Mouse (Mus musculus): ENCODE measurements around the gene Ifnz.
"Not testable (repeated sequence)": the region's sequence is repeated elsewhere in the genome, so short reads cannot be mapped to it uniquely, and the experiment has no call there.

The Ifnz gene

GRCm38 (mm10) chr4:88781831-88782230 is at the start of gene Ifnz:
Ifnz (plus strand) TSS chr4:88782131.
- DNase-seq (ENCODE audit: low spot score in 2 of 2), result not testable (repeated sequence)

GRCm38 (mm10) chr4:88738480-88738879 is 43.5 kb upstream of the Ifnz start:
- DNase-seq (ENCODE audit: low spot score in 2 of 2), result peak; percentile 36 to 37

GRCm38 (mm10) chr4:88739036-88739435 is 42.9 kb upstream of the Ifnz start:
- DNase-seq (ENCODE audit: low spot score in 2 of 2), result no peak

GRCm38 (mm10) chr4:88741426-88741825 is 40.5 kb upstream of the Ifnz start:
- DNase-seq (ENCODE audit: low spot score in 2 of 2), result no peak

- DNase-seq (ENCODE audit: low spot score in 2 of 2), result no peak
Measured at GRCm38 (mm10) chr4:88742771-88743371, 39.1 kb upstream of the Ifnz start.

- no peak for DNase-seq (ENCODE audit: low spot score in 2 of 2)
Measured at GRCm38 (mm10) chr4:88744207-88744606, 37.7 kb upstream of the Ifnz start.

- no peak for DNase-seq (ENCODE audit: low spot score in 2 of 2)
Measured at GRCm38 (mm10) chr4:88749926-88750325, 32.0 kb upstream of the Ifnz start.

- peak; percentile 70 to 80 for DNase-seq (ENCODE audit: low spot score in 2 of 2)
Measured at GRCm38 (mm10) chr4:88754818-88755340, 27.1 kb upstream of the Ifnz start, which contains the start of gene Gm13271. Gm13271 (plus strand) TSS chr4:88754868.

- DNase-seq (ENCODE audit: low spot score in 2 of 2), result not testable (repeated sequence)
Measured at GRCm38 (mm10) chr4:88756581-88757513, 25.1 kb upstream of the Ifnz start.

GRCm38 (mm10) chr4:88757628-88758031 is 24.3 kb upstream of the Ifnz start:
- DNase-seq (ENCODE audit: low spot score in 2 of 2), result peak; percentile 97 to 98

- not testable (repeated sequence) for DNase-seq (ENCODE audit: low spot score in 2 of 2)
Measured at GRCm38 (mm10) chr4:88758751-88759150, 23.2 kb upstream of the Ifnz start.

- DNase-seq (ENCODE audit: low spot score in 2 of 2), result peak; percentile 32 to 49
Measured at GRCm38 (mm10) chr4:88759610-88760268, 22.2 kb upstream of the Ifnz start, which contains the start of gene Gm13283. Gm13283 (plus strand) TSS chr4:88760119.

GRCm38 (mm10) chr4:88760431-88760830 is 21.5 kb upstream of the Ifnz start:
- DNase-seq (ENCODE audit: low spot score in 2 of 2), result peak in 1 of 2 experiments; percentile 24

- peak; percentile 74 to 75 for DNase-seq (ENCODE audit: low spot score in 2 of 2)
Measured at GRCm38 (mm10) chr4:88761776-88762175, 20.2 kb upstream of the Ifnz start.

GRCm38 (mm10) chr4:88762341-88762740 is 19.6 kb upstream of the Ifnz start:
- not testable (repeated sequence) for DNase-seq (ENCODE audit: low spot score in 2 of 2)

- not testable (repeated sequence) for DNase-seq (ENCODE audit: low spot score in 2 of 2)
Measured at GRCm38 (mm10) chr4:88763384-88764018, 18.4 kb upstream of the Ifnz start.

GRCm38 (mm10) chr4:88773534-88773933 is 8.4 kb upstream of the Ifnz start, which contains the start of gene Gm13290:
Gm13290 (plus strand) TSS chr4:88773834.
- not testable (repeated sequence) for DNase-seq (ENCODE audit: low spot score in 2 of 2)

GRCm38 (mm10) chr4:88776622-88777021 is 5.3 kb upstream of the Ifnz start, which contains the start of gene Gm13289:
Gm13289 (plus strand) TSS chr4:88776922.
- not testable (repeated sequence) for DNase-seq (ENCODE audit: low spot score in 2 of 2)

- not testable (repeated sequence) for DNase-seq (ENCODE audit: low spot score in 2 of 2)
Measured at GRCm38 (mm10) chr4:88779550-88779949, 2.4 kb upstream of the Ifnz start, which contains the start of gene Gm13272. Gm13272 (plus strand) TSS chr4:88779850.

GRCm38 (mm10) chr4:88780320-88780719 is 1.6 kb upstream of the Ifnz start:
- not testable (repeated sequence) for DNase-seq (ENCODE audit: low spot score in 2 of 2)

GRCm38 (mm10) chr4:88782335-88782734 is 404 bp downstream of the Ifnz start:
- not testable (repeated sequence) for DNase-seq (ENCODE audit: low spot score in 2 of 2)

Data from frontal cortex, postnatal 25 days (tissue).